Mouse (Mus musculus) 416B (cell line): Measurements from ENCODE around the gene Ktn1.

Source experiments
- DNase-seq: peaks from one replicate; pipeline ENCODE4 v3.0.0; 2011; ENCODE audit warnings: low read depth

Gene Ktn1

DNA sequence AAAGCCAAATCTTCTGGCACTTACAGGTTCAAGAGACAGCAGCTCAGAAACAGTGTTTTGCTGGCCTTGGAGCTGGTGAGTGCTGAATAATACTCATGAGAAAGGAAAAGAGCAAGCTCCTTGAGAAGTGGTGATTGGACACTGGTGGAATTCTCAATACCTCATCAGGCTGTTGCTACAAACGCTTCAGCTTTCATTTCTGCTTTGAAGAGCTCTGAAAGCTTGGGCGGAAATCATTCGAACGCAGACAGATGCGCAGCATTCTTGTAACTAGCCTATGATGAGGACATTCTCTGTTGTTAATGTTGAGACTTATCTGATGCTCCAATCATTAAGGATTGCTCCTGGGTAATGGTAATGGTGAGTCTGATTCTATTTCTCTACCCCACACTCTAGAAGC is at the start of gene Ktn1:
TSS of gene Ktn1 (plus strand) at position 231 of the 400 bp plus-strand sequence.
- peak; percentile 44 for DNase-seq

DNA sequence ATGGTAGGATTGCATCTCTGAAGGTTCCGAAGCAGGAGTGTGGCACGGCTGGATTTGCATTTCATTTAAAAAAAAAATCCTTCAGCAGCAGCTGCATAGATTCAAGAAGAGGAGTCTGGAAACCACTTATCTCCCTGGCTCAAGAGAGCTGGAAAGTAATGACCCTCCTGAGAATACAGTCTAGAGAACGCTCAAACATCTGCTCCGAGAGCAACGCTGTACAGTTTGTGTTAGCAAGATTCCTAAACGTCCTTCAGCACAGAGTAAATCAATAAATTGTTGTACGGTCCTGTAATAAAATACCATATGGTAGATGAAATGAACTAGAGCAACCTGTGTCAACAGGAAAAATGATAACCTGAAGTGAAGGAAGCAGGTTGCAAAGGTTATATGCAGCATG is 35.0 kb upstream of the Ktn1 start:
- DNase-seq, result no peak

DNA sequence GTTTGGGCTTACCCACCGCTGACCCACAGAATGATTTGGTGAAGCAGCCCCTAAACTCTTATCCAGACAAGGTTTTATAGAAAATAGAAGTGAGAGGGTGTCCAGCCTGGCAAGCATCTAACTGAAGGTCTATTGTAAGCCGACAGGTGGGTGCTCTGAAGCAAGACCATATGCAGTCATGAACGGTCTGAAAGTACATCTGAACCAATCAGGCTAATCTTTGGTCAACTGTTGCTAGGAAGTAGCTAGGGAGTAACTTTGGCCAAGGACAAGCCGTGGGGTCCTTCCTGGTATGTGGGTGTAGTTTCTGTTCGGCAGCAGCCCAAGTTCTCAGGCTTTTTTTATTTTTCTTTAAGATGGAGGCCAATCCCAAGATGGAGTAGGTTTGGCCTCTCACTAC is 29.4 kb upstream of the Ktn1 start:
- DNase-seq, result no peak

DNA sequence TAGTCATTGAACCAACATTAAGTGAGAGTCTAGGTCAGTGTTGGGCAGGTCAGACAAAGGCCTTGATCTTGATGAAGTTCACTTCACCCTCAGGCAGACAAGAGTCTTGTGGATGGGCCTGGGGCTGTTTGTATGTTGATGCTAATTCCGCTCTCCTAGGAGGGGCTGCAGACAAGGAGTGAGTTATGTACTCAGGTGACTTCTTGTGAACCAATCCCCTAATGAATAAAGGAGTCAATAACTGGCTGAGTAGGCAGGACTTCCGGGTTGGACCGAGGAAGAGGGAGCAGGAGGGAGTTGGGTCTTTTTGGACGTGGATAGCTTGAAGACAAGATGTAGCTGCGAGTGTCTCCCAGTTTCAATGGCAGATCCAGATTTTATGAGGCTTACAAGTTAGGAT is 26.3 kb upstream of the Ktn1 start:
- no peak for DNase-seq

DNA sequence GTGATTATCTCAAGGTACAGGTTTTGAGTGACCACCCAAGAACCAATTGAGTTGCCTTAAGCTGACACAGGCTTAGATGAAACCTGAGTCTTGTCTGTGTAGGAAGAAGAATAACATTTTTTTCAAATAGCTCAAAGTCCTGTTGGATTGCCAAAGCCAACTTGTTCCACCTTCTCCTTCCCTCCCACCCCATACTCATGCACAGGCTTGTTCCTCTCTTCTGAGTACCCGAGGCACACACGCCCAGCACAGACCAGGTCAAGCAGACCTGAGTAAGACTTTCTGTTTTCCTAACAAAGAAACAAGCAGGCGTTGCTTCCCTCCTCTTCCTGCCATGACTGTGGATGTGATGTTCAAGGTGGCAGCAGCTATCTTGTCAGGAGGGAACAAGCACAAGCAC is 23.4 kb upstream of the Ktn1 start:
- DNase-seq, result no peak

DNA sequence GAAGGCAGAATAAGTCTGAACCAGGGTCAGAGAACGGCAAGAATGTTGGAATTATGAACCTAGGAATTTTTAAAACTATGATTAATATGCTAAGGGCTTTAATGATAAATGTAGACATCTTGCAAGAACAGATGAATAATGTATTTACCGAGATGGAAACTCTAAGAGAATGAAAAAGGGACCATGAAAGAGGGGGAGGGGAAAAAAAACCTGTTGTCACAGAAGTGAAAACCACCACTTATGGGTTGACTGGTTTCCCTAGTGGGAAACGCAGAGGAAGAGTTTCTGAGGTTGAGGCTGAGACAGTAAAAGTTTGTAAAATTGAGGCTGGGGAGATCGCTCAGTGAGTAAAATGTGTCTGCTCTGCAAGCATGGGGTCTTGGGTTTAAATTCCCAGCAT is 22.1 kb upstream of the Ktn1 start:
- no peak for DNase-seq

DNA sequence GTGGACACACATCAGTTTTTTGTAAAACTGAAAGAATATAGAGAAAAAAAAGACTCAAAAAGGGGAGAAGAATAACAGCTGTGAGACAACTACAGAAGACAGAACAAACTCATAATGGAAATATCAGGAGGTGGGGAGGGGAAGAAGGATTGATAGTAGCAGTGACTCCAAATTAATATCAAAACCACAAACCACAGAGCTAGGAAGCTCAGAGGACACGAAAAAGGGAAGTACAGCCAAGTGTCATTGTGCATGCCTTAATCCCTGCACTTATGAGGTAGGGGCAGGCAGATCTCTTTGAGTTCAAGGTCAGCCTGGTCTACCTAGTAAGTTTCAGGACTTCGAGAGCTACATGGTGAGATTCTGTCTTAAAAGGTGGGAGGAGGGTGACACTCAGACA is 21.4 kb upstream of the Ktn1 start:
- peak; percentile 71 for DNase-seq

DNA sequence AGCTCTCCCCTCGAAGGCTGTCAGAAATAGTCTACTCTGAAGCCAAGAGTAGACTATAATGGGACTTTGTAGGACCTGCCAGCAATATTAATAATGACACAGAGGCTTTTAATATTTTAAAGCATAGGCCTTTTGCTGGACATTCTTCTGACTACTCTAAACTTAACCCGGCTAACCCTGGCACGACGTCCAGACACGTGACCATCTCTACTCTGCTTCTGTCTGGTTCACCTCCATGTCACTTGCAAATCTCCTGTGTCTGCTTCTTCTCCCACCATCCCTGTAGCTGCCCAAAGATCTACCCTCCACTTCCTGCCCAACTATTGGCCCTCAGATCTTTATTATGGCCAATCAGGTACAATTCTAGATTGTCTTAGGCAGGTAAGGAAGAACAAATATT is 20.9 kb upstream of the Ktn1 start:
- no peak for DNase-seq

DNA sequence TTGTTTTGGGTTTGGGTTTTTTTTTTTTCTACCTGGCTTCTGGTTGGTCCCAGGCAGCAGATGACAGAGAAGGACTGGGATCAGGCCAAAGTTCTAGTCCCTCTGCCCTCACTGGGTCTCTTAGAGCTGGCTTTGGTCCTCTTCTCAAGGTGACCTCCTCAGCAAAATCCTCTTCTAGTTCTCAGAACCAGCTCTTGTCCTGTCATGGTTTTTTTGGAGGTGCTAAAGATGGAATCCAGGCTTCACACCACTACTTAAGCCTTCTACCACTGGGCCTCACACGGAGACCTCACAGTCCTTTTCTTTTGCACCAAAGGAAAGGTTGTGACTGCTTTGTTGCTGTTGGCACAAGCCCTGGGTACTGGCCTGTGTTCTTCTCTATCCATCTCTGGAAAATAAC is 15.8 kb upstream of the Ktn1 start:
- DNase-seq, result no peak

DNA sequence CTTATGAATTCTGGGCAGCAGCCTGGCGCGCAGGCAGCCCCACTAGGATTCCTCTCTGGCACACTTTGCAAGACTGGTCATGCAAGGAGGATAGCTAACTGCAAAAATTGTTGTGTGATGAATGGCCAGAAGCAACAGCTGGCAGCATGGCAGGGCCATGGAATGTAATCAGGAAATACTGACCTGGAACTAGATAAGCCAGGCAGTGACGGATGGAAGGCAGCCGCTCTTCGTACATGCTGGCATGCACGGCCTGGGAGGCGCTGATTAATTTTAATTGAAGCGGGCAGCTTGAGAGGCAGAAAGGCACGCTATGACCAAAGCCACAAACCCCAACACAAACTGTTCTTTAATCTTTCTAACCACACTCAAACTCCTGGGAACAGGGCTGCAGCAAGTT is 13.8 kb upstream of the Ktn1 start:
- peak; percentile 15 for DNase-seq

DNA sequence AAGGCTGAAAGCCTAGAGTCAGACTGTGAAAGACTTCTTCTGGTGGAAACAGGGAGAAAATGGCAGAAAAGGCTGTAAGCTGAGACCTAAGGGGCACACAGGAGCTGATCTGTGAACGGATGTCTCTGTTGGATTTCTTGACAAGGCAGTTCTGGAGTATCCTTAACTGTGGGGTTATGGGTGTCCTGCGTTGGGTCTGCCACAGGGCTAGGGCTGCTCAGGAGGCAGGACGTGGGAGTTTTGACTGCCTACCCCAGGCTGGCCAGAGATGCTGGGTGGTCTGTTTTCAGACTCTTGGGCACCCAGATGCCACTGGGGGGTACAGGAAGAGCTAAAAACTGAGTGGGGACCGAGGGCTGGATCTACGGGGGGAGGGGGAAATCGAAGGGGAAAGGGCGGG is 13.4 kb upstream of the Ktn1 start:
- DNase-seq, result no peak

DNA sequence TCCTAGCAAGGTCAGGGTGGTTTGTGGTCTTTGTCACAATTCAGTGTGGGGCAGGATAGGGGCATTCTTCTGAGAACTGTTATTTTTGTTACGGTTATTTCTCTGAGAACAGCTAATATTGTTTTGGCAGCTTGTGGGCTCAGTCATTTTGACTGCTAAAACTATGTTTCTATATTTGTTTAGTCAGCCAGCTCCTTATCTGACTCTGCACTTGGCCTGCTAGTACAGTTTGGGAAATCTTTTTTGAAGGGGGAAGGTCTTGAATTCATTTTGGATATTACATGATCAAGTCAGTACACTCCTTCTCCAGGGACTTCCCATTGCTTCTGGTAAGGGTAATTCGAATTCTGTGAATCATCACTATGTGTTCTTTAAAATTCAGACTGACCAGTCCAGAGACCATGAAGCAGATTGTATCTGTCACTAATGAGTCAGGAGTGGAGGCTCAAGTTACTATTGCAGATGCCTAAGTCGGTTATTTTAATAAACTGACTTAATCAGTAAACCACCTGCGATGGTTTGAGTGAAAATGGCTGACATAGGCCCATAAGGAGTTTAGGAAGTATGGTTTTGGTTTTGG is 9.8 kb upstream of the Ktn1 start:
- DNase-seq, result peak; percentile 70

DNA sequence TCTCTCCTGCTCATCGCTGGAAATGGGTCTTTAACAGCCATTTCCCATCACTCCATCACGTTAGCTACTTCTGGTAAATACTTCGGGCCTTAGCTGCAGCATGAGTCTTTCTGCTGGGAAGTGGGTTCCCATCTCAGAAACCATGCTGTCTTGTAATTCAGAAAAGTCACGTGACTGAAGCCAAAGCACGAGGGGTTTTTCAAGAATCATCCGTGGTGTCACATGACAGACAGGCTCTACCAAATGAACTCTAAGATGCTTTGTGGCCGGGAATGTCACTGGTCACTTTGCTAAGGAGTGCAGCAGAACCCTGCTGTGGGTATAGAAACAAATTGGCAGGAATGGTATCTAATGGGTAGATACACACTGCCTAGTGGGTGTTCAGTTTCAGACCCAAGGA is 2.6 kb upstream of the Ktn1 start:
- DNase-seq, result no peak

DNA sequence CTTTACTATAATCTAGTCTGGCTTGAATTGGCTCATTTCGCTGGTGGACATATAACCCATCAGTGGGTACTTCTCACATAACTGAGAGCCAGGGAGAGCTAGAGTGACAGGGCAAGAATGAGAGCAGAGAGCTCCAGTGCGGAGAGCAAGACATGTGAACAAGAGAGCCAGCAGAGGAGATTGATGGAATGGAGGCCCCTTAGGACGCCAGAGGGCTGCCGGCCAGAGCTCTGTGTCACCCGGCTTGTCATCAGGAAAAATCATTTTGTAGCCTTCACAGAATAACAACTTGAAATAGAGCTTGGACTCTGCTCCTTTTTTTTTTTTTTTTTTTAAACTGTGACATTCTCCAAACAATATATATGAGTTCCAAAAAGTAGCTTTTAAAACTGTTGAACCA is 2.0 kb upstream of the Ktn1 start:
- no peak for DNase-seq

DNA sequence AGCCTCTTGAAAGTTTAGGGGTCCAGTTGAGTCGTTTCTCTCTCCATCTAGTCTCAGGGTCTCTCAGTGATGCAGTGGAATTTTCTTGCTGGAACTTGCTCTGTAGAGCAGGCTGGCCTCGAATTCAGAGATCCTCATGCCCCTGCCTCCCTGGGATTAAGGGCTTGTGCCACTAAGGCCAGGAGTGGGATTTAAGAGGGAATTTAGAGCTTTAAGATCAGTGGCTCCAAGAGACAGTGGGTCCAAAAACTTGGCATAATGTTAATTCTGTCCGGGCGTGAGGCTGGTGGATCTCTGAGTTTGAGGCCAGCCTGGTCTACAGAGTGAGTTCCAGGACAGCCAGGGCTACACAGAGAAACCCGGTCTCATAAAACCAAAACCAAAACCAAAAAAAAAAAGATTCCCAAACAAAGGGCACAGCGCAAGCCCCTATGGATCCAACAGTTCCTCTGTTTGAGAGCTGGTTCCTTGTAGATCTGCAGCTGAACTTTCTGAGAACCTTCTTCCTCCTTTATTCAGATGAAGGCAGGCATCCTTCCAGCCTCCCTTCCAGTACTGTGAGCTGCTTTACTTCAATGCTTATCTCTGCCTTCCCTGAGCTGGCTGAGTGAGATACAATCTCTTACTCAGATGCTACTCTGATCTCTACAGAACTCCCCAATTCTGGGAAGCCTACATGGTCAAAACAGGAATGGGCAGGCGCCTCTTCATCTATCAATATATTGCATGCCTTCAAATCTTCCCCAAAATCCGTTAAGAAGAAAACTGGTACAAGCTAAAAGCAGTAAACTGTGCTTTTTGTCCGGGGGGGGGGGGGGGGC is 1.3 kb upstream of the Ktn1 start:
- peak; percentile 27 for DNase-seq

DNA sequence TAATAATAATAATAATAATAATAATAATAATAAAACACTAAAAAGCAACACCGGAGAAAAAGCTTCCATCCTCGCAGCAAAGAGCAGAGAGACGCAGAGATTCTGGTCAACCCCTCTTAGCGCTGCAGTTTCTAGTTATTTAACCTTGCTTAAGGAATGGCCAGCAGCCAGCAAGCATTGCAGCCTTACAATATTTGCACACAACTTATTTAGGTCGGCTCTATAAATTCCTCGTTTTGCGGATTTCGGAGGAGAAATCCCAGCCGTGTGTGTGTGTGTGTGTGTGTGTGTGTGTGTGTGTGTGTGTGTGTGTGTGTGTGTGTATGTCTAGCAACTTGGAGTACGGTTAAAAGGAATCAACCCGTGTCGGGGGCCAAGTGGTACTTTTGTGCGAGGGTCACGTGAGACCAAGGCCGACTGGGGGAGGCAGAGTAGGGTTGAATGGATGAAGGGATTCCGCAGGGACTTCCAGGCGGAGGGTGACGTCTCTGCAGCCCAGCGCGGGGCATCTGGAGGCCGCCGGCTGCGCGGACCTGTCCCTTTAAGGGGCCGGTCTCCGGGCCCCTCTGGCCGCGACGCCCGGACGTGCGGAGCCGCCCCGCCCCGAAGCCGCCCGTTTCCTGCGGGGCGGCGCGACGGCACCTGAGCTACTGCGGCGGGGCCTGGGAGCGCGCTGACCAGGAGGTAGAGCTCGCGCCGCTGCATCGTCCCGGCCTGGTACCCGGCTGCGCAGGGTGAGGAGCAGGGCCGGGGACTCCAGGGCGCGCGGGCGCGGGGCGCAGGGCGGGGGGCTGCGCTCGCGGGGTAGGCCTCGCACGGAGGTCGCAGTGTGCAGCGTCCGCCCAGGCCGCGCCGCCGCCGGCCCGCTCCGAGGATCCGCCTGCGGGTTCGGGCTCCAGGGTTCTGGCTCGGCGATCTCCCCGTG is 720 bp downstream of the Ktn1 start:
- peak; percentile 79 for DNase-seq

DNA sequence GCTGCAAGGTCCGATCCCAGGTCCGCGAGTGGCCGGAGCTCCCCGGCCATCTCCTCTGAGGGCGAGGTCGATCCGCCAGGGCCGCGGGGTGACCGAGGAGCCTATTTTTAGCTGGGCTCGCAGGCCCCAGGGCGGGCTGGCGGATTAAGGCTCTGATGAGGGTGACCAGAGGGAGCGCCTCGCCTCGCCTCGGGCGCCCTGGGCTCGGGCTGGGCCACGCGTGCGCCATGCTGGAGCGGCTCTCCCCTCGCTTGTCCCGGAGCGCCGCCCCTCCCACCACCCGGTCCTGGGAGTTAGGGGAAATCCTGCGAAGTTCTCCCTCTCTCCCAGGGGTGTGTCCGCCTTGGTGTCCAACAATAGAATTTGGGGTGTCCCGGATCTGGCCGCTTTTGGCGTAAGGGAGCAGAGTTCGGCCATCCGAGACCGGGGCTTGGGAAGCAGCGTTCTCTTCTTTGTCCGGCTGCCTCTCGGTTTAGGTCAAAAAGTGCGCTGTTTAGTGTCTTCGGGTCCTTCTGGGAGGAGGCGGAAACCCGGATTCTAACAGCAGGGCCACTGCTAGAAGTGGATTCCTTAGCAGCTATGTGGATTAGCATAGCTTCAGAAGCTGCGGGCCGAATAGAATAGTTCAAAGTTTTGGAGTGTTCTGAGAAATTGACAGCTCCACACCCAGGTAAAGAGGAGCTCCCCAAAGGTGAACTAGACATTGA is 1.5 kb downstream of the Ktn1 start:
- DNase-seq, result peak; percentile 50

DNA sequence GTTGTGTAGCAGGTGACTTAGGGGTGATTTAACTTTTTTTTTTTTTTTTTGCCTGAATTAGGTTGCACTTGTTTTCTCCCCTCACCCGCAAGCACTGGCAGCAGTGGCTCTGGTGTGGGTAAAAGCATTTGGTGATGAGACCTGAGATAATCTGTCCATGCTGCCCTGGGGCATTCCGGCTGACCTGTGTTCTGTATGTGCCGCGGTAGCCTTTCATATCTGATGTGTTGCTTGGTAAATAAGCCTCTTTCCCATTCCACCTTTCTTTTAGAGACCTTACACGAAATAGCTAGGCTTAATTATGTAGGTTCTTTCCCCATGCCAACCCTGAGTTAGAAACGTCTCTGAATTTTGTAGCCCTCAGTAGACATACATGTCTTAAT is 2.1 kb downstream of the Ktn1 start:
- peak; percentile 24 for DNase-seq

DNA sequence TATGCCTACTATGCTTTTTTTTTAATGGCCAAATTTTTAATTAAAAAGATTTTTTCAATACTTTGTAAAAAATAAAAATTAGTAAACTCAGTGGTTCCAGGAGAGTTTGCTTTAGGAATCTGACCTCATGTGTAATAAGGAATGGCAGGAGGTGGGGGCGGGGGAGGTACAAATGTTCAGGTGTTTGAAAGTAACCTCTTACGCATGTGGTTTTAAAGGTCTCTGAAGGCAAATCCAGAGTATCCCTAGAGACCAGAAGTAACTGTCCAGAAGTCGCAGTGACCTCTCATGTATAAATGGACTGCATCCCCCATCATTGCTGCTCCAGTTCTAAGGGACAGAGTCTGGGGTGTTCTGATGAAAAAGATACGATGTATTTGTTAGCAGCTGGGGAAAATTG is 3.0 kb downstream of the Ktn1 start:
- no peak for DNase-seq

DNA sequence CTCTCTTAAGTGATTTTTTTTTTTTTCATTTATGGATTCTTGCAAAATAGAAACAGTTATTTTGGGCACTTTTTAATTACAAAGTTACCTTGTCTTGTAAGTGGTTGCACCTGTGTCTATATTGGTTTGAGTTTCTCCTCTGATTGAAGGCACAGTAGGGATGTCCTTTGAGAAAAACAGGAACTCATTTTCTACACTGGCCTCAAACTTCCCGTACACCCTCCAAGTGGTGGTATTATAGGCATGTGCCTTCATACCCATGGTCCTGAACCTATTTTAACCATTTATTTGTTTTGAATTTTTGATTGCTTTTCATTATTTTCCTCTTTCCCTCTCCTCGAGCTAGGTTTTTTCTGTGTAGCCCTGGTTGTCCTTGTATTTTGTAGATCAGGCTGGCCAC is 7.2 kb downstream of the Ktn1 start:
- peak; percentile 19 for DNase-seq

DNA sequence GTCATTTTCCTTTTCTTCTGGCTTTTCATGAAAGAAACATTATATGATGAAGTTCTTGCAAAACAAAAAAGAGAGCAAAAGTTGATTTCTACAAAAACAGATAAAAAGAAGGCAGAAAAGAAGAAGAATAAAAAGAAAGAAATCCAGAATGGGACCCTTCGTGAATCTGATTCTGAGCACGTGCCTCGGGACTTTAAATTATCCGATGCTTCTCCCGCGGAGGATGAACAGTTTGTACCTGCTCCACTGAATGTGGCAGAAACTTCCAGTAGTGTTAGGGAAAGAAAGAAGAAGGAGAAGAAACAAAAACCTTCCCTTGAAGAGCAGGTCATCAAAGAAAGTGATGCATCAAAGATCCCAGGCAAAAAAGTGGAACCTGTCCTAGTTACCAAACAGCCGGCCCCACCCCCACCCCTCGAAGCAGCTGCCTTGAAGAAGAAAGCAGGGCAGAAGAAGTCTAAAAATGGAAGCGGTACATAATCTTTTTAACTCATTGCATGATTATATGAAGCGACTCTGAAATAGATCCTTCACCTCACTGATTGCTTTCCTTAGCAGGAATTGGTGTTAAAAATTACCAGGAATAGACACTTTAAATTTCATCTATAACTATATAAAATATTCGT is 15.7 kb downstream of the Ktn1 start:
- no peak for DNase-seq

DNA sequence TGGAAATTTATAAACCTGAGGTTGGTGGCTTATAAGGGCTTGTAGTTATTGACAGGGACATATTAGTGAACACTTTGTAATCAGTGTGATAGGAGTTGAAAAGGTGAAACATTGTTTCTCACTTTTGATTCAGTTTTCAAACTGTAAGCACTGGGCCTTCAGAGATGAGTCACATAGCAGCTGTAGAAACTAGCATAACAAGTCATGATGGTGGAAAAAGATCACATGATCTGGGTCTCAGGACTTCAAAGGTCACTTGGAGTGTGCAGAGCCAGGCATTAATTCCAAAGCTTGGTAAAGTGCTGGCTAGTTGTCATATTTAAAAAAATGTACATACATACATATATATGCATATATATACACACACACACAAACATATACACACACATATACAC is 16.2 kb downstream of the Ktn1 start:
- DNase-seq, result peak; percentile 44
